In the genomic region with DNA sequence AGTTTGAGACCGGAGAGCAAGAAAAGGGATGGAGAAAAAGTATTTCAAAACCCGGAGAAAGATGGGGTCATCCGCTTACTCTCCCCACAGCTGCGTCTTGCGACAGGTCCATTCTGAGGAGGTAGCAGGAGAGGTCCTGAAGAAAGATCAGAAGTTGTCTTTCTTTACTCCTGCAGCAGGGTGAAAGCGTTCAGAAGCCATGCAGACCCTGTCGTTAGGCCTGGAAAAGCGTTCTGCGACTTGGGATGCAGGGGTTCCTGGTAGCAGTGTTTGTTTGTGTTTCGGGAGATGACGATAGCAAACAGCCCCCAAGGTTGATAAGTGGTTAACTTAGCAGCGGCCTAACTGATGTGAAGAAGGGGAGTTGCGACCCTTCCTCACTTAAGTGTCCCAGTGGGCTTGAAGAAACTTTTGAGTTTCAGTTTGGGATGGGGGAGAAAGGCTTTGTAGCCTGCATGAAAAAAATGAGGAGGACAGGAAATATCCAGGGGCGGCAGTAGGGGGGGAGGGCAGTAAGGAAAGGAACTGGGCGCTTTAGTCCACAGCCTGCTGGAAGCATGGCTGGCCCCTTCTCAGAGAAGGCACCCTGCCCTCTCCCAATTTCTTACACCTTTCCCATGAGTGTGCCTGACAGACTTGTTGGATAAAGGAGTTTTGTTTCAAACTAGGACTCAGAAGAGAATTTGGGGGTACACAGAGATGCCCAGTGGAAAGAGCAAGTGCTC, we compare ENCODE assay signal across 8 mouse cellular contexts. TPM values are rescaled to one million over a fixed set of nuclear protein-coding genes. Genes with fewer than 3 reads are reported as not detected.
DNase-seq lines count a peak whose midpoint lies in the region; ATAC-seq and TF ChIP-seq lines count a peak whose summit lies in the region.

No protein-coding gene starts in this region.

- intact Hi-C loops in gastrocnemius, postnatal 36 days (cut with DNase I): loop anchor here (5.0 kb wide), 2 partner anchors 69 to 126 kb away; a partner anchor contains a TSS

- H3K27me3 ChIP-seq in forebrain, postnatal 0 days (ENCODE audit: insufficient read depth, low read length): no peaks in the 10 kb centered on the region
- peaks cover 25% of the 10 kb centered on the region for H3K27me3 ChIP-seq in liver, embryonic 14.5 days (ENCODE audit: control insufficient read depth, insufficient read depth, low read length)

- peak overlapping the region; percentile 85 for H3K4me2 ChIP-seq in forebrain, postnatal 0 days (ENCODE audit: low read depth)
- H3K4me2 ChIP-seq in liver, embryonic 14.5 days (ENCODE audit: low read depth): peak overlapping the region; percentile 61; the same call in 1 of the 2 replicates

- no peak overlapping the region for H3K27ac ChIP-seq in forebrain, postnatal 0 days (ENCODE audit: low read depth, low read length)
- no peak overlapping the region for H3K27ac ChIP-seq in liver, embryonic 14.5 days

- TF ChIP-seq CTCF in forebrain, postnatal 0 days (IDR thresholded peaks at IDR 0.05; ENCODE audit: low read depth): no peak
- TF ChIP-seq CTCF in liver, embryonic 14.5 days (IDR thresholded peaks at IDR 0.05; ENCODE audit: low read depth): no peak

- DNase-seq in retina, postnatal 1 day: peak; percentile 21
- DNase-seq in retina, embryonic 14.5 days (ENCODE audit: low spot score): no peak
- no peak for DNase-seq in forebrain, postnatal 0 days
- no peak for DNase-seq in liver, embryonic 14.5 days (ENCODE audit: low read depth in 3 of 3, low spot score in 3 of 3)
- no peak for DNase-seq in spleen, adult 18-20 months
- no peak for DNase-seq in MN1 (ENCODE audit: low spot score)
- no peak for DNase-seq in natural killer cell, adult 2 months (ENCODE audit: low spot score in 2 of 2)
- DNase-seq in gastrocnemius, postnatal 36 days: no peak

- TF ChIP-seq EP300 in liver, embryonic 14.5 days (IDR thresholded peaks at IDR 0.05; ENCODE audit: low read depth): no peak

- 4% methylated on average over 15 of the region's 15 CpGs for WGBS in forebrain, postnatal 0 days
- WGBS in liver, embryonic 14.5 days (ENCODE audit: insufficient replicate concordance): 28% methylated on average over 15 of the region's 15 CpGs

- peak overlapping the region; percentile 91 for H3K9ac ChIP-seq in forebrain, postnatal 0 days
- H3K9ac ChIP-seq in liver, embryonic 14.5 days (replicated peaks): no peak overlapping the region

- peak overlapping the region; percentile 77 for H3K4me3 ChIP-seq in forebrain, postnatal 0 days (ENCODE audit: low read depth, low read length)
- peak overlapping the region; percentile 2 to 45; a peak in 2 of 4 replicates for H3K4me3 ChIP-seq in liver, embryonic 14.5 days (ENCODE audit: insufficient read depth in 1 of 2, low read depth in 2 of 2, low read length in 2 of 2)

- H3K36me3 ChIP-seq in forebrain, postnatal 0 days (ENCODE audit: insufficient read depth): no peaks in the 10 kb centered on the region
- H3K36me3 ChIP-seq in liver, embryonic 14.5 days (replicated peaks; ENCODE audit: control insufficient read depth, insufficient read depth, low read depth): no peaks in the 10 kb centered on the region

- no peaks in the 10 kb centered on the region for H3K9me3 ChIP-seq in forebrain, postnatal 0 days (ENCODE audit: low read length)
- no peaks in the 10 kb centered on the region for H3K9me3 ChIP-seq in liver, embryonic 14.5 days (ENCODE audit: control insufficient read depth, low read length)

- ATAC-seq in forebrain, postnatal 0 days: no peak
- ATAC-seq in liver, embryonic 14.5 days (ENCODE audit: insufficient read depth): no peak

- peaks cover 30% of the 10 kb centered on the region for H3K4me1 ChIP-seq in forebrain, postnatal 0 days (ENCODE audit: insufficient read depth)
- H3K4me1 ChIP-seq in liver, embryonic 14.5 days (replicated peaks; ENCODE audit: control insufficient read depth in 2 of 2, insufficient read depth in 2 of 2, low read length in 1 of 2): peaks cover 0 to 7% of the 10 kb centered on the region in 2 experiments; a peak in 2 of 4 replicates

RNA-seq across cellular contexts. Expression of a gene that starts 2.0 kb away (rescaled TPM):
- total RNA-seq in forebrain, postnatal 0 days (2014; rRNA removed): 51.1 and 52.9 TPM in 2 replicates
- 36.3 and 43.8 TPM in 2 replicates for polyA plus RNA-seq in forebrain, postnatal 0 days (2015; fragmentation: Nextera tagmentation; extraction: Ambion mirVana)
- polyA plus RNA-seq in liver, embryonic 14.5 days (2012; rRNA removed): 1.3 and 2.1 TPM in 2 replicates
- 1.5 and 2.4 TPM in 2 replicates for polyA plus RNA-seq in liver, embryonic 14.5 days (2014; fragmentation: Nextera tagmentation; extraction: Ambion mirVana)
- 10 to 100 TPM; 14.6 to 16.3 TPM for total RNA-seq in gastrocnemius, postnatal 36 days (2021)

RNA-seq across cellular contexts. Expression of a gene that starts 43.3 kb away (rescaled TPM):
- total RNA-seq in forebrain, postnatal 0 days (2014; rRNA removed): 331 and 345 TPM in 2 replicates
- 189 and 202 TPM in 2 replicates for polyA plus RNA-seq in forebrain, postnatal 0 days (2015; fragmentation: Nextera tagmentation; extraction: Ambion mirVana)
- polyA plus RNA-seq in liver, embryonic 14.5 days (2012; rRNA removed): 1.0 and 1.5 TPM in 2 replicates
- polyA plus RNA-seq in liver, embryonic 14.5 days (2014; fragmentation: Nextera tagmentation; extraction: Ambion mirVana): 1.4 and 1.6 TPM in 2 replicates
- 1 to 10 TPM in 1 of 2 experiments, under 1 TPM in 1; 0.57 to 1.2 TPM for total RNA-seq in gastrocnemius, postnatal 36 days (2021)

Comparison
In these comparisons a context has a peak if more than half of its experiments do, and no peak if none do; other contexts are left out.
1. RNA of a gene that starts 43.3 kb away (total RNA-seq): 331 to 345 TPM in forebrain, postnatal 0 days; 0.57 to 1.2 TPM in gastrocnemius, postnatal 36 days; every median in the first group is over 100 times any median in the second.